Mouse (Mus musculus) CH12.LX (cell line): ENCODE data around the gene Tbx21. TPM values are rescaled to one million over a fixed set of nuclear protein-coding genes. Genes with fewer than 3 reads are reported as not detected.
A peak's percentile ranks its signal among the peaks of the same experiment; 100 is the strongest.

ENCODE experiments used
- DNase-seq: peaks from one replicate; pipeline ENCODE4 v3.0.0-alpha.2; 2013; ENCODE audit errors: extremely low read depth
- H3K27ac ChIP-seq: 2 replicates; pipeline ENCODE4 v1.5.1; 2012; ENCODE audit warnings: low read depth, mild to moderate bottlenecking, control low read depth, moderate library complexity; ENCODE audit not compliant: insufficient read depth
- H3K27me3 ChIP-seq: replicated peaks from 2 replicates; pipeline ENCODE3; 2012; ENCODE audit warnings: inconsistent platforms
- H3K36me3 ChIP-seq, 2 experiments: replicated peaks in 1 of 2; 2 replicates each; pipeline versions ENCODE3 to v1.6.1; 2012; ENCODE audit warnings: inconsistent platforms in 1 of 2, low read length in 1 of 2, mild to moderate bottlenecking in 1 of 2, mixed read lengths in 1 of 2, moderate library complexity in 1 of 2; ENCODE audit not compliant: control insufficient read depth in 1 of 2, insufficient read depth in 1 of 2
- H3K4me1 ChIP-seq, 2 experiments: 2 replicates each; pipeline ENCODE4 v1.6.1; 2012; ENCODE audit warnings: inconsistent platforms in 1 of 2, moderate library complexity in 1 of 2; ENCODE audit not compliant: insufficient read depth in 2 of 2, control insufficient read depth in 1 of 2
- H3K4me2 ChIP-seq: 2 replicates; pipeline ENCODE4 v1.6.1; 2012; ENCODE audit warnings: low read depth, mild to moderate bottlenecking, control low read depth; ENCODE audit not compliant: poor library complexity, insufficient read depth, severe bottlenecking
- H3K4me3 ChIP-seq, 3 experiments: fragments of 150-350 bp in 1 of 3; sonication (generic) in 1 of 3; replicated peaks in 1 of 3; 2 replicates each; pipeline versions ENCODE3 to v1.5.1; 2011 to 2012; ENCODE audit warnings: low read depth in 2 of 3, low read length in 2 of 3, mild to moderate bottlenecking in 2 of 3, moderate library complexity in 2 of 3, control low read depth in 1 of 3, improper control_type of control experiment in 1 of 3, inconsistent platforms in 1 of 3, mixed read lengths in 1 of 3; ENCODE audit not compliant: poor library complexity in 1 of 3
- H3K79me2 ChIP-seq: replicated peaks from 2 replicates; pipeline ENCODE4 v1.6.1; 2012; ENCODE audit warnings: mild to moderate bottlenecking, moderate library complexity; ENCODE audit not compliant: control insufficient read depth, poor library complexity, insufficient read depth, severe bottlenecking; ENCODE audit errors: extremely low read depth
- H3K9ac ChIP-seq: 2 replicates; pipeline ENCODE4 v1.6.1; 2012; ENCODE audit warnings: low read depth, mild to moderate bottlenecking, control low read depth, moderate library complexity; ENCODE audit not compliant: insufficient read depth
- H3K9me3 ChIP-seq: replicated peaks from 2 replicates; pipeline ENCODE3; 2012; ENCODE audit warnings: low read length, inconsistent platforms, mixed read lengths
- BHLHE40 ChIP-seq: IDR thresholded peaks from 2 replicates; pipeline ENCODE4 v1.6.1; 2011; ENCODE audit warnings: mild to moderate bottlenecking, low read depth, low read length, improper control_type of control experiment
- CHD2 ChIP-seq: IDR thresholded peaks from 2 replicates; pipeline ENCODE4 v1.6.1; 2011; ENCODE audit warnings: low read length, improper control_type of control experiment
- CTCF ChIP-seq, 2 experiments: IDR thresholded peaks in 1 of 2; conservative IDR thresholded peaks in 1 of 2; 2 replicates each; pipeline ENCODE4 v1.5.1; 2011 to 2012; ENCODE audit warnings: low read depth in 2 of 2, low read length in 2 of 2, improper control_type of control experiment in 1 of 2, inconsistent platforms in 1 of 2, mild to moderate bottlenecking in 1 of 2, moderate library complexity in 1 of 2
- ETS1 ChIP-seq: conservative IDR thresholded peaks from 2 replicates; pipeline ENCODE4 v1.6.1; 2012; ENCODE audit warnings: low read depth, mild to moderate bottlenecking, inconsistent platforms, low read length, improper control_type of control experiment, moderate library complexity
- GABPA ChIP-seq: IDR thresholded peaks from 2 replicates; pipeline ENCODE4 v1.6.1; 2012; ENCODE audit warnings: low read depth, low read length, improper control_type of control experiment, inconsistent platforms; ENCODE audit not compliant: insufficient replicate concordance
- IRF4 ChIP-seq: IDR thresholded peaks from 2 replicates; pipeline ENCODE4 v1.6.1; 2014; ENCODE audit warnings: low read depth, mild to moderate bottlenecking, inconsistent platforms, low read length, improper control_type of control experiment
- JUN ChIP-seq: IDR thresholded peaks from 2 replicates; pipeline ENCODE4 v1.6.1; 2011; ENCODE audit warnings: low read depth, mild to moderate bottlenecking, low read length, improper control_type of control experiment, moderate library complexity; ENCODE audit not compliant: insufficient read depth
- JUND ChIP-seq: conservative IDR thresholded peaks from 2 replicates; pipeline ENCODE4 v1.6.1; 2011; ENCODE audit warnings: low read depth, low read length, improper control_type of control experiment
- KAT2A ChIP-seq: IDR thresholded peaks from 2 replicates; pipeline ENCODE4 v1.6.1; 2012; ENCODE audit warnings: low read length, improper control_type of control experiment, inconsistent platforms; ENCODE audit not compliant: insufficient replicate concordance
- MAX ChIP-seq: IDR thresholded peaks from 2 replicates; pipeline ENCODE4 v1.6.1; 2011; ENCODE audit warnings: low read length, improper control_type of control experiment
- MAZ ChIP-seq: IDR thresholded peaks from 2 replicates; pipeline ENCODE4 v1.6.1; 2012; ENCODE audit warnings: low read depth, mild to moderate bottlenecking, inconsistent platforms, low read length, improper control_type of control experiment, moderate library complexity
- MEF2A ChIP-seq: IDR thresholded peaks from 2 replicates; pipeline ENCODE4 v1.6.1; 2014; ENCODE audit warnings: low read depth, mild to moderate bottlenecking, inconsistent platforms, low read length, improper control_type of control experiment, borderline replicate concordance
- MXI1 ChIP-seq: IDR thresholded peaks from 2 replicates; pipeline ENCODE4 v1.6.1; 2011; ENCODE audit warnings: mild to moderate bottlenecking, low read depth, low read length, improper control_type of control experiment
- MYC ChIP-seq: IDR thresholded peaks from 2 replicates; pipeline ENCODE4 v1.6.1; 2011; ENCODE audit warnings: low read depth, mild to moderate bottlenecking, improper control_type of control experiment, low read length
- NELFE ChIP-seq: IDR thresholded peaks from 2 replicates; pipeline ENCODE4 v1.6.1; 2011; ENCODE audit warnings: low read depth, low read length, improper control_type of control experiment
- PAX5 ChIP-seq: IDR thresholded peaks from 2 replicates; pipeline ENCODE4 v1.6.1; 2012; ENCODE audit warnings: low read length, inconsistent platforms, mixed read lengths
- POLR2A ChIP-seq: IDR thresholded peaks from 2 replicates; pipeline ENCODE4 v1.6.1; 2011; ENCODE audit warnings: low read depth, mild to moderate bottlenecking, improper control_type of control experiment, low read length
- RAD21 ChIP-seq: IDR thresholded peaks from 2 replicates; pipeline ENCODE4 v1.6.1; 2011; ENCODE audit warnings: low read depth, mild to moderate bottlenecking, low read length, improper control_type of control experiment, moderate library complexity
- RCOR1 ChIP-seq: conservative IDR thresholded peaks from 2 replicates; pipeline ENCODE4 v1.6.1; 2012; ENCODE audit warnings: low read depth, mild to moderate bottlenecking, inconsistent platforms, low read length, improper control_type of control experiment
- SIN3A ChIP-seq: IDR thresholded peaks from 2 replicates; pipeline ENCODE4 v1.6.1; 2012; ENCODE audit warnings: low read length, improper control_type of control experiment, inconsistent platforms
- SMC3 ChIP-seq: IDR thresholded peaks from 2 replicates; pipeline ENCODE4 v1.6.1; 2011; ENCODE audit warnings: low read depth, low read length, improper control_type of control experiment
- TBP ChIP-seq: conservative IDR thresholded peaks from 2 replicates; pipeline ENCODE4 v1.6.1; 2011; ENCODE audit warnings: low read depth, low read length, improper control_type of control experiment
- TCF12 ChIP-seq: IDR thresholded peaks from 2 replicates; pipeline ENCODE4 v1.6.1; 2014; ENCODE audit warnings: low read depth, mild to moderate bottlenecking, inconsistent platforms, low read length, improper control_type of control experiment
- UBTF ChIP-seq: IDR thresholded peaks from 2 replicates; pipeline ENCODE4 v1.6.1; 2012; ENCODE audit warnings: low read depth, mild to moderate bottlenecking, inconsistent platforms, low read length, improper control_type of control experiment, moderate library complexity
- USF2 ChIP-seq: conservative IDR thresholded peaks from 2 replicates; pipeline ENCODE4 v1.6.1; 2011; ENCODE audit warnings: low read depth, low read length, improper control_type of control experiment
- ZKSCAN1 ChIP-seq: IDR thresholded peaks from 2 replicates; pipeline ENCODE4 v1.6.1; 2012; ENCODE audit warnings: low read depth, inconsistent platforms, low read length, improper control_type of control experiment, borderline replicate concordance
- ZMIZ1 ChIP-seq: IDR thresholded peaks from 2 replicates; pipeline ENCODE4 v1.6.1; 2012; ENCODE audit warnings: low read depth, mild to moderate bottlenecking, inconsistent platforms, low read length, improper control_type of control experiment
- ZNF384 ChIP-seq: IDR thresholded peaks from 2 replicates; pipeline ENCODE4 v1.6.1; 2012; ENCODE audit warnings: low read depth, low read length, improper control_type of control experiment, inconsistent platforms
- dilution Hi-C: fragments of 300-500 bp; cut with MboI; formaldehyde crosslinking; loops from 2 replicates; pipeline ENCODE4 v1.14.3; 2020; ENCODE audit warnings: low sequenced_read_pairs; ENCODE audit not compliant: extremely low pct_unique_long_range_greater_than_20kb, extremely low pct_ligation_motif_present
- in situ Hi-C: fragments of 300-500 bp; cut with MboI; formaldehyde crosslinking; loops from 3 replicates; pipeline ENCODE4 v1.14.3; 2019; ENCODE audit warnings: low sequenced_read_pairs, low pct_ligation_motif_present, low pct_unique_long_range_greater_than_20kb, mixed read lengths
- polyA plus RNA-seq: library from polyadenylated mRNA; unstranded; fragments of >175 nt; gene quantifications from 2 replicates; pipeline ENCODE4 v1.2.1, GENCODE M21; 2012; ENCODE audit warnings: low read depth; ENCODE audit not compliant: insufficient read length
- total RNA-seq, 2 experiments: library from RNA; depleted of rRNA; stranded (reverse); fragments of 300-350 nt in 1 of 2; fragments of >200 nt in 1 of 2; gene quantifications; 2 replicates each; pipeline ENCODE4 v1.2.3; 2012 to 2014

The Tbx21 gene
- total and polyA plus RNA-seq, 3 experiments, result 0.08 to 0.09 TPM; not detected in 1

DNA sequence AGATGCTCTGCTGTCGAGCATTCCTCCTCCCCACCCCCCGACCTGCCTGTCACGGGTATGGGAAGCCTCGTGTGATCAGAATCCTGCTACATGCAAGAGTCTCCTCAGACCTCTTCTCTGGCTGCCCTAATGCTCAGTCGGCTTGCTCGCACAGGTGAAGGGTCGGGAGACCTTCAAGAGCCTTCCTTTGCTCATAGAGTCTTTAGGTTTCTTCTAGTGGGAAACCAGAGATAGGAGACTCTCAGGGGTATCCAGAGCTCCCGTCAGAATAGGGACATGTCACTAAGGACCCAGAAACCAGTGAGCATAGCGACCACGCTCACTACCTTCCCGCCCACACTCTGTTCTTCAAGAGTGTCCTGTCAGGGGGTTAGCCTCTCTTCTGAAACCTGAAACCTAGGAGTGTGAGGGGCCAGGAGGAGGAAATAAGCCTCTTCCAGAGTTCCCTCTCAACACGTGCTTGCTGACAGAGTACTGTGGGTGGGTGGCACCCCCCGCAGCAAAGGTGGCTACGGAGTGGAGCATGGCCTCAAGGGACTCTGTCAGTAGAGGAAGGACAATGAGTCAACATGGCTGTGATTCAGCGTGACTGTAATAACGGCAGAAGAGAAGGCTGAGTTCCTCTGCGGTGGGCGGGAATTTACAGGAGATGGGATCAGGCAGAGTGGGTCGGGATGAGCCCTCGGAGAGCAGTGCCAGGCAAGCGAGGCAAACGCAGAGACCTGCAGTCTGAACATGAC lies 31.6 kb downstream of the Tbx21 start:
- in situ Hi-C loops, result no loop called here
- Histone ChIP-seq H3K27ac (no peak overlapping the region), H3K9me3 (peaks cover 29% of the 10 kb centered on the region), H3K4me3 (peak overlapping the region in 1 of 3 experiments; percentile 5), H3K4me1 (peaks cover 14 to 19% of the 10 kb centered on the region in 2 experiments), H3K79me2 (no peaks in the 10 kb centered on the region), H3K36me3 (no peaks in the 10 kb centered on the region), H3K9ac (no peak overlapping the region), H3K4me2 (peak overlapping the region; percentile 72), H3K27me3 (peaks cover 13% of the 10 kb centered on the region)
- dilution Hi-C loops, result no loop called here
- peak; percentile 38 for DNase-seq
- TF ChIP-seq MYC, result 0 out of 2 replicates have a peak, but pooled peaks have one; percentile 24
- peak; percentile 71 for TF ChIP-seq MXI1
- no peak for TF ChIP-seq CTCF (conservative IDR thresholded peaks at IDR 0.05 in 1 of 2, IDR thresholded peaks at IDR 0.05 in 1 of 2; ENCODE audit: low read depth in 2 of 2, low read length in 2 of 2)
- no peak for TF ChIP-seq RAD21
- peak; percentile 65; the same call in 1 of the 2 replicates for TF ChIP-seq MAX
- peak; percentile 54; the same call in 1 of the 2 replicates for TF ChIP-seq SIN3A
- TF ChIP-seq BHLHE40, result peak; percentile 76

DNA sequence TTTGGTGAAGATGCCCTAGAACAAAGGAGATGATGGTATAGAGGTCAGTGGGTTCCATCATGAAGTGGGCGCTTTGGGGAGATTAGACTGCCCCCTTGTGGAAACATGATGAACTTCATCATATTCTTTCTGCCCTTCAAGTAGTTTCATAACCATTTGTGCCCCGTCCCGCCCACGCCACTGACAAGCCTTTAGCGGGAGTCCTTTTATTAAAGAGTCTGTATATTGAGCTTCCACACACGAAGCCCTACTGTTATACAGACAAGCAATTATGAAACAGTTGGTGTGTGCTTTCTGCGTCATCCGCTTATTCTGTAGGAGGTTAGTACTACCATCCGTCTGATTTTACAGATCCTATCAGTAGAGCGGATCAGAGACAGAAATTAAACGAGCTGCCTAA lies 32.2 kb downstream of the Tbx21 start:
- H3K27ac ChIP-seq, result no peak overlapping the region
- H3K4me3 ChIP-seq, result peak overlapping the region in 1 of 3 experiments; percentile 5
- dilution Hi-C loops (no loop called here), in situ Hi-C loops (no loop called here)
- peak overlapping the region; percentile 72 for H3K4me2 ChIP-seq
- no peak overlapping the region for H3K9ac ChIP-seq
- TF ChIP-seq ZMIZ1 (no peak), RAD21 (peak; percentile 69), USF2 (no peak), TCF12 (no peak), MYC (no peak), MAZ (peak; percentile 60; the same call in 1 of the 2 replicates), TBP (no peak), GABPA (no peak), NELFE (no peak), JUN (no peak), ZKSCAN1 (no peak), MEF2A (no peak), JUND (no peak), IRF4 (peak; percentile 53; the same call in 1 of the 2 replicates), PAX5 (no peak), BHLHE40 (no peak), ZNF384 (no peak), CHD2 (no peak), KAT2A (no peak), RCOR1 (no peak), SIN3A (no peak), CTCF (conservative IDR thresholded peaks at IDR 0.05 in 1 of 2, IDR thresholded peaks at IDR 0.05 in 1 of 2; ENCODE audit: low read depth in 2 of 2, low read length in 2 of 2) (peak; percentile 90 to 91), UBTF (no peak), POLR2A (no peak), ETS1 (no peak), SMC3 (peak; percentile 77)
- H3K27me3 ChIP-seq, result peaks cover 13% of the 10 kb centered on the region
- DNase-seq, result peak; percentile 78
- H3K36me3 ChIP-seq, result no peaks in the 10 kb centered on the region
- peaks cover 27% of the 10 kb centered on the region for H3K9me3 ChIP-seq
- peaks cover 14 to 19% of the 10 kb centered on the region in 2 experiments for H3K4me1 ChIP-seq
- no peaks in the 10 kb centered on the region for H3K79me2 ChIP-seq
